Mouse (Mus musculus) right cerebral cortex, postnatal 14 days (tissue): ENCODE results near the gene Cbx7.
"Not testable (repeated sequence)": the region's sequence is repeated elsewhere in the genome, so short reads cannot be mapped to it uniquely, and the experiment has no call there.

Source experiments
- DNase-seq: peaks from one replicate; pipeline ENCODE4 v3.0.0; 2022

Cbx7 gene

DNA sequence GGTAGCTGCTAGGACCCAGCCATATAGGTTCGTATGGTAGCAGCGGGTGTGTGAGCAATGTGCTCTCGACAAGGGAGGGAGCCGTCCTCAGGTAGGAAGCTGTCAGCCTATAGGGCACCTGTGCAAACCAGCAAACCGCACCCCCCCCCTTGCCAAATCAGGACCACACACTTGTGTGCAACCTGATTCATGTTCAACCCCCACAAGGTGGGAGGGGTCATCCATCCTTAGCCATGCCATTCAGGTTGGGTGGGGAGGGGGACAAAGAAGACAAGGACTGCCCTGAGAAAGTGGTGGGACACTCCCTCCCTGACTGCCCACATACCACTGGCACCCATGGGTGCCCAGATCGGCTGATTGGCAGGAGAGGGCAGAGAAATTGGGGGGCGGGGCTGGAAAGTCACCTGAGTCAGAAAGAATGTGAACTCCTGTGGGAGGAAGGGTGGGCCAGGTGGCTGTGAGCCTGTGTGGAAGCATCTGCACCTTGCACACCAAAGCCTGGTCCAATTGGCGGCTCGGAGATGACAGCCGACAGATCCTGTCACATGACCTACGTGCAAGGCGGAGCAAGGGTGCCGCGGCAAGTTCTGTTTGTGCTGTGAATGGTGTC, 53.7 kb downstream of the Cbx7 start:
- DNase-seq = no peak

- no peak for DNase-seq
Observed at GRCm38 (mm10) chr15:79916150-79916549, 54.8 kb downstream of the Cbx7 start.

DNA sequence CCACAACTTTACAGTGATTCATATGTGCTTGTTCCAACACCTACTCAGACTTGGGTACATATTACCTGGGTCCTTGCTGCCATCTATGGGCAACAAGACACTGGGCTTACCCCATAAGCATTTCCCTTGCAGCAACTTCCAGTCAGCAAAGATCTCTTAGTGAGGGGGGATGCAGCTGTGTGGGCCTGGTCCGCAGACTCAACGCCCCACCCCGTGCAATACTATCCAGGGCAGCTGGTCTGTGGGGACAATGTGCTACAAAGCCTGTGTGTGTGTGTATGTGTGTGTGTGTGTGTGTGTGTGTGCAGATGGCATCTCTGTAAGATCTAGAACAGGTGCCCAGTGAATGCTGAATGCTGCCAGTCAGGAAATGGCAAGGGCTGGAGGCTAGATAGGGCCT, 56.6 kb downstream of the Cbx7 start:
- DNase-seq = peak; percentile 30

- DNase-seq = no peak
Observed at GRCm38 (mm10) chr15:79913761-79914346, 57.1 kb downstream of the Cbx7 start.

DNA sequence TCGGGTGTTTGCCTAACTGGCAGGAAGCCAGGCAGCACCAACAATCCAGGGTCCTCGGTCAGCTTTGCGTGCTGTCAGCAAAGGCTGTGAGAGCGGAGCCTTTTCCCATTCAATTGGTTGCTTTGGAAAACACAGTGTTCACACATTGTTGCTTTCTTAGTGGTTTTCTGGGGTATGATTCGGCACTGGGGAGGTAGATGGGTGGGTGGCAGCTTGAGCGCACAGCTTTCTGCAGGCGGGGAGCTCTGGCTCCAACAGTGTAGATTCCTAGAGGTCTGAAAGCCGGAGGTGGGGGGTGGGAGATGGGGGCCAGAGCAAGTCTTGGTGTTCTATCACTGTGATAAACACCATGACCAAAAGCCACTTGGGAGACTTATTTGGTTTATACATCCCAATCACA, 59.6 kb downstream of the Cbx7 start:
- no peak for DNase-seq

- not testable (repeated sequence) for DNase-seq
Observed at GRCm38 (mm10) chr15:79910812-79911211, 60.1 kb downstream of the Cbx7 start.

DNA sequence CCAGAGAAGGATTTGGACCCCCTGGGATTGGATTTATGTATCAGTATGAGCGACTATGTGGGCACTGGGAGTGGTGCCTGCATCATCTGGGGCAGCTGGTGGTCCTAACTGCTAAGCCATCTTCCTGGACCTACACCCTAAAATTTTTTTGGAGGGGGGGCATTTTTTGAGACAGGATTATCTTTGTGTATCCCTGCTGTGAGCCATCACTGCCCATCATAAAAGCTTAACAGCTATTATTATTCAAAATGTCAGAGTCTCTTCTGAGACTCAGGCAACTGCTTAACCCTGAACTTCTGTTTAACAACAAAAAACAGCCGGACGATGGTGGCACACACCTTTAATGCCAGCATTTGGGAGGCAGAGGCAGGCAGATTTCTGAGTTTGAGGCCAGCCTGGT, 61.9 kb downstream of the Cbx7 start:
- DNase-seq = not testable (repeated sequence)

DNA sequence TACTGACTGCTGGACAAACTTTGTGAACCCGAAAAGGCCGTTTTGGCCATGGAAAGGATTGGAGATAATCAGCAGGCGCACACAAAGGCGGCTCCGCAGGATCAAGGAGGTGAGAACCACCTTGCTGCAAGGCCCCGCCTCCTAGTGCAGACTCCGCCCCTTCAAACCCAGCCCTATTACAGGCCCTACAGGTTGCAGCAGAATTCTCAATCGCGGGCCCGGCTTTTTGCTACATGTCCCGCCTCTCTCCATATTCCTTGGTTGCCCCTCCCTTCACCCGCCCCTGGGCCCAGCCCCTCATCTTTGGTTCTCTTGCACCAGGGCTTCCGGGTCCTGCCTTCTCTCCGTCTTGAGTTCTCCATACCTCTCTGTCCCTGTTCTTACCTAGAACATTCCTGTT, 64.1 kb downstream of the Cbx7 start:
- no peak for DNase-seq

DNA sequence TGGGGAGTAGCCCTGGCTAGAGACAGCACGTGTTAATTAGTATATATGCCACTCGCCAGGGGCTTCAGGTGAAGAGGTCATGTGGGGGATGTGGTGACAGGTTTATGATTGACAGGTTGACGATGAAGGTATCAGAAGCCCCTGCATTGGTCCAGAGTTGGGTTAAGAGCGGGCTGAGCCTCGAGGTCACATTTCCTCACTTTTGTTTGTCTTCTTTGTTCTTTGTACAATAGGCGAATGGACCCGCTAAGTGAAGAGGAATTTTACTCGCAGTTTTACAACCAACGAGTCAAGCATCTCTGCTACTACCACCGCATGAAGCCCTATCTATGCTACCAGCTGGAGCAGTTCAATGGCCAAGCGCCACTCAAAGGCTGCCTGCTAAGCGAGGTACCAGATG, 65.7 kb downstream of the Cbx7 start:
- DNase-seq = no peak

DNA sequence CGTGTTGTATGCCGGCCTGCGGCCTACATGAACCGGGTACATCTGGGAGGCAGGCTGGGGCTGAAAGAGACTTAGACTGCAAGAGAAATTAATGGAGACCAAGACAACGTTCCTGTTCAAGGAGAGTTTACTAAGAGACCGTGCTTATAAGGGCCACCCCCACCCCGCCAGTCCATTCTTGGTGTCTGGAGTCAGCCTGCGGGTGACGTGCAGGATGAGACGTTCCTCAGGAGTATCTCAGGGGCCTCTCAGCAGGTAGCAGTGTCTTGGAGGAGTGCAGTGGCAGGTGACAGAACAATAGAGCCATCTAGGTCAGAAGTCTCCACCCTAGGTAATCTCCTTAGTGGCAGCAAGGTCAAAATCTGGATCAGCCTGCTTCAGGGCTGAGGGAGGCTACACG, 66.2 kb downstream of the Cbx7 start:
- not testable (repeated sequence) for DNase-seq

DNA sequence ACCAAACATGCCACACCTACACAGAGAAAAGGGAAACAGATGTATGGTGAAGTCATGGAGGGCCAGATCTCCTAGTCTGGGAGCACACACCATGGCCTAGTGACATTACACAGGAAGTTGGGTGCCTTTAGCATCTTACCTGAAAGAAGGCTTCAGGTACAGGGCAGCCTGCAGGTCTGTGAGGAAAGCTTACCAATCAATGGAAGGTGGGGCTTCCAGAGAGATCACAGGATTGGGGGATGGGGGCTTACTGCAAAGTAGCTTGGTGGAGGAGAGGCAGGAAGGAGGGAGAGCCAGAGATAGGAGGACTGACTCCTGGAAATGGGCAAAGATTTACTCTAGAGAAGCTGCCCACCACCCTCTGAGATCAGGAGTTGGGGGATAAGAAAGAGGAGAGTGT, 67.0 kb downstream of the Cbx7 start:
- no peak for DNase-seq

- DNase-seq = not testable (repeated sequence)
Observed at GRCm38 (mm10) chr15:79903081-79903480, 67.8 kb downstream of the Cbx7 start.

DNA sequence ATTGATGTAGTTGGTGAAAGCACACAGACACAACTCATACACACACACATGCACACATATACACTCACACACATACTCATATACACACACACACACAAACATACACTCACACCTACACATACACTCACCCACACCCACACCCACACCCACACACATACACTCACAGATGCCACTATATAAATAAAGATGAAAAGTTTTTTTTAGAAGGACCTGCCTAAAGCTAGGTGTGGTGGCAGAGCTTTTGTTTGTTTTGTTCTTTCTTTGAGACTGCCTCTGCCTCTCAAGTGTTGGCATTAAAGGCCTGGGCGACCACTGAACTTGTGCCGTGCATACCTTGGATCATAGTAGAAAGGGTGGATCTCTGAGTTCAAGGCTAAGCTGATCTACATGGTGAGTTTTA, 69.5 kb downstream of the Cbx7 start:
- DNase-seq = no peak

- no peak for DNase-seq
Observed at GRCm38 (mm10) chr15:79900751-79901150, 70.2 kb downstream of the Cbx7 start.

- no peak for DNase-seq
Observed at GRCm38 (mm10) chr15:79899828-79900510, 71.0 kb downstream of the Cbx7 start.

- DNase-seq = no peak
Observed at GRCm38 (mm10) chr15:79898988-79899387, 71.9 kb downstream of the Cbx7 start.

GRCm38 (mm10) chr15:79896080-79896725, 74.7 kb downstream of the Cbx7 start:
- no peak for DNase-seq

GRCm38 (mm10) chr15:79895221-79896079, 75.5 kb downstream of the Cbx7 start:
- DNase-seq = not testable (repeated sequence)

- no peak for DNase-seq
Observed at GRCm38 (mm10) chr15:79894343-79894742, 76.6 kb downstream of the Cbx7 start.

DNA sequence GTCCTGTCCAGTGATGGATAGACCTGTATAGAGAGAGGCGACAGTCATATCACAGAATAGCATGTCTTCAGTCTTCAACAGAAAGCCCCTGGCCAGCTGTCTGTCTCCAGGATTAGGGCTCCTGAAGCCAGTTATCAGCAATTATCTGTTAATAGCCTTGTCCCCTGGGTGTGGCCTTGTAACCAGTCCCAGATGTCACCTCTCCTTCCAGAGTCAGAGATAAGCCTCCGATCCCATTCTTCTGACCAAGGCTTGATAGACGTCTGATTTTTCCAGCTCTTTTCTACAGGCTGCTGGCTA, 77.1 kb downstream of the Cbx7 start:
- DNase-seq = no peak

DNA sequence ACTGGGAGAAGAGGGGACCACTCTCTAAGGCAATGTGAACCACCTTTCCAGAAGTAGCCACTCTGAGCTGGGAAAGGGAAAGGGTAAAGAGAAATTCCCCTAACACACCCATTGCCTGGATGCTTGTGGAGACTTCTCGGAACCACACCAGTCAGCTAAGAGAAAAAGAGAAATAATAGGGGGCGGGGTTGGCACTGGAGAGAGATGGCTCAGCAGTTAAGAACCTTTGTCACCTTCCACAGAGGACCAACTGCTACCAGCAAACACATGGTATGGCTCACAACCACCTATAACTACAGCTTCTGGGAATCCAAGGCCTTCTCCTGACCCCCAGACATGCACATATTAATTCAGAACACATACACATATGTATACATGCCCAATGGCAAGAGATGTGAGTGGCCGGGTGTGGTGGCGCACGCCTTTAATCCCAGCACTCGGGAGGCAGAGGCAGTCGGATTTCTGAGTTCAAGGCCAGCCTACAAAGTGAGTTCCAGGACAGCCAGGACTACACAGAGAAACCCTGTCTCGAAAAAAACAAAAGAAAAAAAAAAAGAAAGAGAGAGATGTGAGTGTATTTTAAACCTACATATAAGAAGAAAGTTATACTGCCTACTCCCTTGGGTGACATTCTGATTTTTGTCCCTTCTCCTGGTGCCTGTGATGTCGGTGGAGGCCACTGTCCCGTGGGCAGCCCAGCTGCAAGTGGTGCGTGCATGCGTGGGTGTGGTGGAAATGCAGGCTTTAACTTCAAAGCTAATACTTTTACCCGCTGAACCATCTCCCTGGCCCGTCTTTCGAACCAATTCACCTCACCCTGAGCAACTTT, 77.7 kb downstream of the Cbx7 start:
- no peak for DNase-seq

GRCm38 (mm10) chr15:79892213-79892541, 78.7 kb downstream of the Cbx7 start:
- DNase-seq = no peak
